Mouse (Mus musculus): Measurements from ENCODE around the gene Nlrp4c.
"Not testable (repeated sequence)": the region's sequence is repeated elsewhere in the genome, so short reads cannot be mapped to it uniquely, and the experiment has no call there.

The Nlrp4c gene

DNA sequence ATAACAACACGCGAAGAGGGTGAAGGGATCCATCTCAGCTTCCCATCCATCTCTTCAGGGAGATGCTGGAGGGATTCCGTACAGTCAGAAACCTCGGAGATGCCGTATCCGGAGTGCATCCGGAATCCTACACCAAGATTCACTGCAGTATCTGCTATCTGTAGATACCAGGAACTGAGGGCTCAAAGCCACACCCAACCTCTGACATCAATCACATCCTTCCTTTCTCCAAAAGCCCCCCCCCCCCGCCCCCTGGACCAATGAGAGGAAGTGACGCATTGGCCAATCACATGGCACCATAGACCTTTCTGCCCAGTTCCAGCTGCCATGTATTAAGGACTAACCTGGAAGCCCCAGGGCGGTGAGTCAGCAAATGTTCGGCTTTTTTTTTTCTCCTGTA, at the start of gene Nlrp4c:
Gene Nlrp4c, plus strand, starts transcription at position 301 of the 400 bp plus-strand sequence.
- no peak for DNase-seq (ENCODE audit: low read depth, low spot score)

DNA sequence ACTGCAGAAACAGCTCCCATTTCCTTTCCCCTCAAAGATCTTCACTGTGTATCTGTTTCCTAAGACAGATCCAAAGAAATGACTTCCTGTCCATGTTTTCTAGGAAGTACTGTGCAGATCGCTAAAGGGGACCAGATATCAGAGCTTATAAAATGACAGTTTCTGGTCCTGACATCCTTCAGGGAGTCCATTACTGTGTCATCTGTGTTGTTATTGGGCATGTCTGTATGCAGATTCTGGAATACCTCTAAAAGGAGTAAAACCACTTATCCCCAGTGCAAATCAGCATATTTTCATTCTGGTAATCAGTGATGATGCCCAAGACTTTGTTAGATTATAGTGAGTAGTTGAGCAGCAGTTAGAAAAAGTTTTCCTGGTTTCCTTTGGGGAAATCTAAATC, 34.1 kb upstream of the Nlrp4c start, which contains the start of gene Vmn1r65:
Gene Vmn1r65, minus strand, starts transcription at position 101 of the 400 bp plus-strand sequence.
- no peak for DNase-seq (ENCODE audit: low read depth, low spot score)

DNA sequence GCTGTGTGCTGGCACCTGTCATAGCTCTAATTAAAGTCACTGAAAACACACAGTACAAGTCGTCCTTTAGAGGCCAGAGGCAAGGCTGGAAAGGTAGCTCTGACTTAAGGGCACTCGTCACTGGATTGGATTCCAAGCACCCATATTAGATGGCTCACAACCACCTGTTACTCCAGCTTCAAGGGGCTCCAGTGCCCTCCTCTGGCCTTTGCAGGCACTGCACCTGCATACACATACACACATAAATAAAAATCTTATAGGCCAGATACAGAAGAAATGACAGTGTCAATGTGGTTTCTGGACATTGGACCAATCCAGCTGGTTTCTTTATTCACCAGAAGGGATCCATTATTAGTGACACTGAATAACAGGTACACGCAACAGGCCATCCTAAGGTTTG, 74.5 kb downstream of the Nlrp4c start:
- no peak for DNase-seq (ENCODE audit: low read depth, low spot score)

DNA sequence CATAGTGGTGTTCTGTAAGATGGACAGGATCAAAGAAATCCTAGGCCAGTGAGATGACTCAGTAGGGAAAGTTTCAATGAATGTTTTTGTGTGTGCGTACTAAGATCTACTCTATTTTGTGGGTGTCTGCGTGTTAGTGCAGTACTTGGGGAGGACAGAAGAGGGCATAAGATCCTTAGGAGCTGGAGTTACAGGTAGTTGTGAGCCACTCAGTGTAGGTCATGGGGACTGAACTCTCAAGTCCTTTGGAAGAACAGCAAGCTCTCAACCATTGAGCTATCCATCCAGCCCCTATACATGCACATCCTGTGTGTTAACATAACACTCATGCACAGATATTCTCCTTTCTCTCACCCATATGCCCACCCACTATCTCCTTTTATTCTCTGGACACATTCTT, 75.1 kb downstream of the Nlrp4c start:
- not testable (repeated sequence) for DNase-seq (ENCODE audit: low read depth, low spot score)

DNA sequence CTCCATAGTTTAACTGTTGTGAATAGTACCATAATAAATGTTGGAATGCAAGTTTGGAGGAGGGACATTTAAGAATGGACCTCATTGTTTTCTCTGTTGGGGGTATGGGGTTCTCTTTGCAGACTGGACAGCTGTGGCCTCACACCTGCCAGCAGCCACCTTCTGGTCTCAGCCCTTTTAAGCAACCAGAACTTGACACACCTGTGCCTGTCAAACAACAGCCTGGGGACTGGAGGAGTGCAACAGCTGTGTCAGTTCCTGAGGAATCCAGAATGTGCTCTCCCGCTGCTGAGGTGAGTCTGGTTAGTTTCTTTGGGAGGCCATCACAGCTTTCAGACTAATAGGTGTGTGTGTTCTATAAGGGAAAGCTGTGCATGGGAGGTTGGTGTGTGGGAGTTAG, 76.2 kb downstream of the Nlrp4c start:
- DNase-seq (ENCODE audit: low read depth, low spot score): not testable (repeated sequence)

DNA sequence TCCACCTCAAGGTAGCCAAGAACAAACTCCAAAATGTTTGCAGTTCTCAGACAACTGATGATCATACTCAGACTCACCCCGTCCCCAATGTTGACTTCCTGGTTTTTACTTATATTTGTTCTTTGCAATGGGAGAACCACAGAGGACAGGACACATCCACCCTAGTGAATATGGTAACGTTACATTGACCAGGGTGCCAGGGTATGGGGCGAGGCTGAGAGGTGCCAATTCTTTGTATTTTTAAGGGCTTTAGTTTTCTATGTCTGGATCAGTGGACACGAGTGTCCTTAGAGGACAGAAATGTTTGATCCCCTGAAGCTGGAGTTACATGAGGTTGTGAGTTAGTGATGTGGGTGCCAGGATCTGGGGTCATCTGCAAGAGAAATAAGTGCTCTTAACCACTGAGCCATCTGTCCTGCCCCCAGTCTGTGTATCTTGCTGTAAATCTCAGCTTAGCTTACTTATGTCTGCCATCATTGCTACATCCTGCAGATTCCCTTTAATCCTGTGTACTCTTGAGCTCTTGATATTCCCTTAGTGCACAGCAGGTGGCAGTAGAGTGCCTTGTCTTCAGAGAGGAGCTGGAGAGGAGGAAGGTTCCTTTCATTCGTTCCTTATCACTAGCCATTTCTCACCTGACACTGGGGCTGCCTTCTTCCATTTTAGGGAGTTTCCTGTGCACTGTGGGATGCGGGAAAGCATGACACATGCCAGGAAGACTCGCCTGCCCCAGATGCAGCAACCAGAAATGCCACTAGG, 81.9 kb downstream of the Nlrp4c start:
- DNase-seq (ENCODE audit: low read depth, low spot score): peak; percentile 94

DNA sequence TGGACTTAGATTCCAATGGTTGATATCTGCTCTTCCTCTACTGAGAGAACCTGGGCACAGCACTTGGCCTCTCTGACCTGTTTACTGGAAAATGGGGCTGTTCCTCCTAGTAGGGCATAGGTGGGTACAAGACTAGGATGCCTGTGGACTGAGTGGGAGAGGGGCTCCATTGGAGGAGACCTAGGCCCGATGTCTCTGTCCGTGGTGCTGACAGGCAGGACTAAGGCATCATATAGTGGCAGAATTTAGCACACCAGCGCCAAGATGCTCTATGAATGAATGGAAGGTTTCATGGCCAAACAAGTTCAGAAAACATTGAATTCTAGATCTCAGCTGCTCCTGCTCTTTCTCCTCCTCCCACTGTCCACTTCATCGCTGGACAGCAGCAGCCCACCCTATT, 85.4 kb downstream of the Nlrp4c start:
- no peak for DNase-seq (ENCODE audit: low read depth, low spot score)

DNA sequence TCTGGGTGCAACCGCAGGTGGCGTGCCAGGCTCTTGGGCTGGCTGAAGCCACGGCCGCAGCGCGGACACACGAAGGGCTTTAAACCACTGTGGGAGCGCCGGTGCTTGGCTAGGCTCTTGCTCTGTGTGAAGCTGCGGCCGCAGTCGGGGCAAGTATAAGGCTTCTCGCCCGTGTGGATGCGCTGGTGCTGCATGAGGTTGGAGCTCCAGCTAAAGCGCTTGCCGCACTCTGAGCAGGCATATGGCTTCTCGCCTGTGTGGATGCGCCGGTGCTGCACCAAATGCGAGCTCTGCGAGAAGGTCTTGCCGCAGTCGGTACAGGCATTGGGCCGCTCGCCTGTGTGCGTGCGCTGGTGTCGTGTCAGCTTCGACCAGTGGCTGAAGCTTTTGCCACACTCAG, 87.7 kb downstream of the Nlrp4c start:
- DNase-seq (ENCODE audit: low read depth, low spot score): no peak

DNA sequence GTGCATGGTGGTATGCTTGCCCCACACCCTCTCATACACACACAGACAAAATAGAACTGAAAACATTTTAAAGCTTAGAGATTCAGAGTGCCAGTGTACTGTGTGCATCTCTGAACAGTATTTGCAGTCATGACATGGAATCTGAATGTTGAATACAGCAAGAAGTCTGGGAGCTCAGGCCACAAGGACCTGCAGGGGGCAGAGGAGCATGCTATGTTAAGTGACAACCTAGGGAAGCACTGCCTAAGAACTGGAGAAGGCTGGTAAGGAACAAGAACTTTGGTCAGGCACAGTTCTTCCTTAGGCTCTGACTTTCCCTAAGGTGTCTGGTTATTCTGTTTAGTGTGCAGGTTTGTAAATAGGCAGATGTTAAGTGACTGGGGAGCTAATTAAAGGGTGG, 91.5 kb downstream of the Nlrp4c start:
- no peak for DNase-seq (ENCODE audit: low read depth, low spot score)

DNA sequence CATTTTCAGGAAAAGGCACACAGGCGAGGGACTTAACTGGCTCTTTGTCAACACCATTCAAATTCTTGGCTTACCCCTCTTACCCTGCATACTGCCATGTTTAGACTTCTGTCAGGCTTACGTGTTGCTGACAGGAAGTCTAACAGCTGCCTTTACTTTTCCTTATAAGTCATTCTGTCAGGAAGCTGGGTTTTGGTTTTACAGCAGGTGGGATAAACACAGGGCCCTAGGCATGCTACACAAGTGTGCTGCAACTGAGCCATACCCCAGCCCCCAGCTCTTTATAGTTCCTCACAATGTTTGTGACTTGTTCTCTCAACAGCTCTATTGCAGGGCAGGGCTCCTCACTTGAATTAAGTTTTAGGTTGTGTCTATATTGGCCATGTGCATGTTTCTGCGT, 94.3 kb downstream of the Nlrp4c start:
- no peak for DNase-seq (ENCODE audit: low read depth, low spot score)

DNA sequence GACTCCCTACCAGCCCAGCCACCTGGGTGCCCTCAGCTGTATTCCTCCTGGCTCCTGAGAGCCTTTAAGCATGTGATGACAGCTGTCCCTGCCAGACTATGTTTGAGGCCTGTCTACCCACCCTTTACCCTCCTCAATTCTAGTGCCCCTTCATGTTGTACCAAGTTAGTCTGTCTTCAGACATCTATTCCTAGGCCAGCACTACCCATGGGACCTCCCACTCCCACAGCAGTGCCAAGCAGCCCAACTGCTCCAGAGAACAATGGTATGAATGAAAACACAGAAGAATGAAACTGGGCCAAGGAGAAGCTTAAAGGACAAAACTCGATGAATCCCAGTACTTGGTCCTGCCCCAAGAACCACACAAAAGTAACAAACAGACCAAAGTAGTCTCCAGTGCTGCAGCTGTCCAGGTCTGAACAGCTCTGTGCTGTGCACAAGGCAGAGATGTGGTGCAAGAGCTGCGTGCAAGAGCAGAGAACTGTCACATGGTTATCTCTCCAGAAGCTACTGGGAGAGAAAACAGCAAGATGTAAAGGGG, 99.1 kb downstream of the Nlrp4c start:
- peak; percentile 54 for DNase-seq (ENCODE audit: low read depth, low spot score)

DNA sequence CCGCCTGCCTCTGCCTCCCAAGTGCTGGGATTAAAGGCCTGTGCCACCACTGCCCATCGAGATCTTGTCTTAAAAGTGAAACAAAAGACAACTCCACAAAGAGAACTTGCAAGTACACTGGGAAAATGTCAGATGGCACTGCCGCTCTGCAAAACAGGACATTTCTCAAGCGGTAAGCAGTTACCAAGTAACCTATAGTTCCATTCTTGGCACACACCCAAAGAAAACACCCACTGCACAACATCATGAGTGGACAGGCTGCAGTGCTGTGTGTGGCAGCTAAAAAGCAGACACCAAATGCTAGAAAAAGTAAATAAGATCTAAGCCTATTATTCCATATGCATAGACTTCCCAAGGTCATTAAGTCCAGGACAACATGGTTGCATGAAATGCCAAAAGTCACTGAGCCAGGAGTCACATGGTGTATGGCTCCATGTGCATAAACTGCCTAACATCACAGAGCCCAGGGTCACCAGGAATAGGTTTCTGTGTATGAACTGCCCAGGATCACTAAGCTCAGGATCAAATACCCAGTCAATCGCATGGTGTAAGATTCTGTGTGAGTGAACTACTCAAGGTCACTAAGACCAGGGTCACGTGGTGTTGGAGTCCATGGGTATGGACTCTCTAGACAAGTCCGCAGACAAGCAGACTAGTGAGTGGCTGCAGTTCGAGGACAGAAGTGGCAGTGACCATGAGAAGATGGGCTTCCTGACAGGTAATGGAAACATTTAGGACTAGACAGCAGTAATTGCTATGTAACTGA, 100.6 kb downstream of the Nlrp4c start:
- DNase-seq (ENCODE audit: low read depth, low spot score): peak; percentile 52

DNA sequence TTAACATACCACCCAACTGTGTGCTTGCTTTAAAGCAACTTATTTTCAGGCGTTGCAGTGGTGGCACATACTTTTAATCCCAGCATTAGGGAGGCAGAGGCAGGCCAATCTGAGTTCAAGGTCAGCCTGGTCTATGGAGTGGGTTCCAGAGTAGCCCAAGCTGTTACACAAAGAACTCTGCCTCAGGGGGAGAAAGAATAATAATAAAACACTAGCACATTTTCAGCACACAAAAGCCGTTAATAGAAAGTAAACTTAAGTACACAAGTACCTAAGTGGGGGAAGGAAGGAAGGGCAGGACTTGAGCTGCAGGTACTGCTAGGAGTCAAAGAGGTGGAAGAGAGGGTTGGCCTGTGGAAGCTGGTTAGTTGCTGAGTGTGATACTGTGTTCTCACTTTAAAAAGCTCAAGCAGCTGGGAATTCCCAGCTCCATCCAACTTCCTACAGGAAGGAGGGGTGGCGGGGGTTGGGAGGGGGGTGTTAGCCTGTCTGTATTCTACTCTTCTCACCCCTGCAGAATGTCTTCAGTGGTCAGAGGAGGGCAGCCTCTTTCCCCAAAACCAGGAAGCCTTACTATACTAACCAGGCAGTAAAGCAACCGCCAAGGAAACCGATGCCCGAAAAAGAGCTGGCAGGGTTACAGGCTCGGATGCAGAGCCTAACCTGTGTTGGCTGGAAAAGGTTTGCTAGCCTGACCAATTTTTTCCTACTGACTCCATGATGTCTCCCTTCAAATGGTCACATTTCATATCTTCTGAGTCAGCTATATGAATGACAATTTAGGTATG, 101.4 kb downstream of the Nlrp4c start:
- no peak for DNase-seq (ENCODE audit: low read depth, low spot score)

DNA sequence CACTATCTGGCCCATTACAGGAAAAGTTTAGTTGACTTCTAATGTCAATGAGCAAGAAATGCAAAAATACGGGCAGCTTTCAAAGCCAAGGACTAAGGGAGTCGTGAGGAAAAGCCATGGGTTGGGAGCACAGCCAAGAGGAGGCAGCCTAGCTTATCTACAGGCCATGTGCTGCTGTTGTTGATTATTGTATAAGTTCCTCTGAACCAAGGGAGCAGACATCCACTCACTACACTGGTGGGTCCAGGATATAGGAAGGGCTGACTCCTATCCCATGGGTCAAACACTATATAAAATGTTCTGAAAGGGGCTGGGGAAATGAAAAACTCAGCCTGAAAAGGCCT, 102.0 kb downstream of the Nlrp4c start:
- DNase-seq (ENCODE audit: low read depth, low spot score): peak; percentile 57

DNA sequence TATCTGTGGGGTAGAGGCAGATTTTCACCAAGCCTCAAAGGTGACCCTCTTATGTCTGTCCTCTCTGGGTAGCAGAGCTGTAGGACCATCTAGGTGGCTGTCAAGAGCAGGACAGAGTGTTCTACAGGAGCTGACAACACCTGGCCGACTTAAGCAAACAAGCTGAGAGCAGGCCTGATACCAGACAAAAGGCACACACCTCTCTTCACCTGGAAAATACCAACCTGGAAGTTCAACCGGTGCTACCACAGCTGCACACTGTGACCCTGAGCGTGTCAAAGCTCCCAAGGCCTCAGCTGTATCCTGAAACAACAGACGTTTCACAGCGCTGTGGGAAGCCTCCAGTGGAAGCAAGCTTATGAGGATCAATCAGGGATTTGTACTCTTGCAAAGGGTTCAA, 102.7 kb downstream of the Nlrp4c start:
- no peak for DNase-seq (ENCODE audit: low read depth, low spot score)

DNA sequence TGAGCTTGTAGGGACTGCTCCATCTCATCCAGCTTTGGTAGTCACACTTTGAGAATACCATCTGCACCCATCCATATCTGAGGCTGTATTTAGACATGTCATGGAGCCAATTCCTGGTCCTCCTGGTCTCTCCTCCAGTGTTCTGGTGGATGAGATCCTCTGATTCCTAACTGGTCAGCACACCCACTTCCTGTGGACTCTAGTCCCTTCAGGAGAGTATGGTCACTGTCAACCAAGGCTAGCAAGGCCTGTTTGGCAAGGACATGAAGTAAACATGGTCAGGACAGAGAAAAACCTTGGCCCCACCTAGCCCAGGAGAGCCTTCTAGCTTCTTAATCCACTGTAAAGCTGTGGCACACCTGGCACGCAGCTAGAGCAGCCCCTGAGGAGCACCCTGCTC, 106.3 kb downstream of the Nlrp4c start:
- no peak for DNase-seq (ENCODE audit: low read depth, low spot score)

DNA sequence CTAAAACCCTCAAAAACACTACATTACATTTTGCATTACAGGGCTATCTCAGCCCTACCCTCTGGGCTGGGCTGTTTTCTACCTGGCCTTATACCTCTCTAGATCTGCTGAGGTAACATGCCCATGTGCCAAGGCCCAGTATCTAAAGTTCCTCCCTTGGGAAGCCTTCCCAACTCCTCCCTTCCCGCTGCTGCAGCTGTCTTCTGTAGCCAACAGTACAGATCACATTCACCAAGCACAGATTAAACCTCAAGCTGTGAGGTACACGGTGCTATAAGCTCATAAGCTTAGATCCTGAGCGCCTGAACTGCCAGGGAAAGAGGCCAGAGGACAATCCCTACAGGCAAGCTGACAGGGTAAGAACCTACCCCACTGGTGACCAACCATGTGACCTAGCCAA, 107.1 kb downstream of the Nlrp4c start:
- DNase-seq (ENCODE audit: low read depth, low spot score): peak; percentile 52

DNA sequence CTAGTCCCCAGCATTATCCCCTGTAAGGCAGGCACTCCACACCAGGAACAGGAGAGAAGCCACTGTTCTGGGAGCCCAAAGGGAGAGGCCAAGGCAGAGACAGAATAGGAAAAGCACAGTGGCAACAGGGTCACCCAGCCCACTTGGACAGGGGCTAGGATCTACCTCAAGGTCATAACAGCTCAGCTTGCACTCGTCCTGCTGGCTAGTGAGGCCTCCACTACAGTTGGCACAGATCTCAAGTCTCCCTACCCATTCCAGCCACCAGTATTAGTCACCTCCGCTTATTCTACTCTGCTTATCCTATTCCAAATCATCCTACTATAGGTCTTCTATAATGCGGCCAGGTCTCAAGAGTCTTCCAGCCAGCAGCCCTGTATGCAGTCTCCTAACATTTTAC, 108.2 kb downstream of the Nlrp4c start:
- DNase-seq (ENCODE audit: low read depth, low spot score): no peak

DNA sequence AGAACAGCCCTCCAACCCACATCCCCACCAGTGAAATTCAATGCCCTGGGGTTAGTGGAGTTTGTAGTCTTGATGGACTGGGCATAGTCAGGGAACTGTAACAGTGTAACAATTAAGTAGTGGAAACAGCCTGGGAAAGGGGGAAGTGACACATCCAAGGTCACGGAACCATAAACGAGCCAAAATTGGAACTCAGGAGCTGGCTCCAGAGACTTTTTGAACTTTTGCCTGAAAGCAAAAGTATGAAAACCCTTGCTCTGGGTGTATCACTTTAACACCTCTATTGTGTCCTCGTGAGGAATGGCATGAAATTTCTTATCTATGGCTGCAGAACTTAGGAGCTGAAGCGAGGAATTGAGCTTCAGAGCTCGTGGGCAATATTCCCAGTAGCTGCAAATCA, 109.2 kb downstream of the Nlrp4c start:
- DNase-seq (ENCODE audit: low read depth, low spot score): no peak
